Mouse (Mus musculus) embryonic facial prominence, embryonic 13.5 days (tissue): ENCODE measurements around the gene Spred1. TPM values are rescaled to one million over a fixed set of nuclear protein-coding genes. Genes with fewer than 3 reads are reported as not detected.

Source experiments
- ATAC-seq: fragments of 200-750 bp; cut with Nextera tagmentation; 2 replicates; pipeline ENCODE4 v1.8.0; 2017; ENCODE audit warnings: low read depth; ENCODE audit not compliant: insufficient number of reproducible peaks, insufficient read depth, low FRiP score, low TSS enrichment
- H3K27ac ChIP-seq: fragments of 300-500 bp; sonication (generic); 2 replicates; pipeline ENCODE4 v1.5.1; 2015; ENCODE audit warnings: moderate library complexity, mild to moderate bottlenecking, inconsistent platforms
- H3K27me3 ChIP-seq: fragments of 300-500 bp; sonication (generic); 2 replicates; pipeline ENCODE4 v1.6.1; 2015; ENCODE audit warnings: mild to moderate bottlenecking, inconsistent platforms
- H3K36me3 ChIP-seq: fragments of 300-500 bp; sonication (generic); 2 replicates; pipeline ENCODE4 v1.6.1; 2015; ENCODE audit warnings: mild to moderate bottlenecking, inconsistent platforms
- H3K4me1 ChIP-seq: fragments of 300-500 bp; sonication (generic); 2 replicates; pipeline ENCODE4 v1.6.1; 2015; ENCODE audit warnings: inconsistent platforms
- H3K4me2 ChIP-seq: fragments of 300-500 bp; sonication (generic); 2 replicates; pipeline ENCODE4 v1.6.1; 2015; ENCODE audit warnings: moderate library complexity, mild to moderate bottlenecking, inconsistent platforms
- H3K4me3 ChIP-seq: fragments of 300-500 bp; sonication (generic); 2 replicates; pipeline ENCODE4 v1.5.1; 2015; ENCODE audit warnings: mild to moderate bottlenecking, inconsistent platforms
- H3K9ac ChIP-seq: fragments of 300-500 bp; sonication (generic); 2 replicates; pipeline ENCODE4 v1.6.1; 2015; ENCODE audit warnings: mild to moderate bottlenecking, inconsistent platforms
- H3K9me3 ChIP-seq: fragments of 300-500 bp; sonication (generic); 2 replicates; pipeline ENCODE4 v1.6.1; 2016; ENCODE audit warnings: inconsistent platforms
- WGBS: fragments of 180-500 bp; shearing (Covaris S2); methylation state at CpG from one replicate; pipeline ENCODE4 v1.1.7; 2015; ENCODE audit warnings: mixed read lengths; 5-methylcytosine and 5-hydroxymethylcytosine counted together
- microRNA counts: library from miRNA; unstranded; fragments of <30 nt; microRNA quantifications from one replicate; lab custom pipeline; 2016
- microRNA-seq: library from miRNA; unstranded; fragments of <30 nt; microRNA quantifications from one replicate; pipeline ENCODE4, GENCODE M21; 2016
- polyA plus RNA-seq: library from polyadenylated mRNA; unstranded; fragments of >200 nt; fragmentation: Nextera tagmentation; extraction: Ambion mirVana; gene quantifications from 2 replicates; pipeline ENCODE4 v1.2.1, GENCODE M21; 2015

Gene Spred1
- polyA plus RNA-seq, 1 experiment from 2014 or later = 13.6 TPM

- Histone ChIP-seq H3K4me2 (no peak overlapping the region; the same call in 1 of the 2 replicates), H3K9me3 (no peaks in the 10 kb centered on the region), H3K4me3 (no peak overlapping the region), H3K4me1 (peaks cover 24% of the 10 kb centered on the region), H3K27ac (peak overlapping the region; percentile 73), H3K27me3 (no peaks in the 10 kb centered on the region), H3K9ac (no peak overlapping the region), H3K36me3 (no peaks in the 10 kb centered on the region)
- no peak for ATAC-seq
- WGBS = 28% methylated on average over 9 of the region's 9 CpGs
These were observed 101.5 kb downstream of the Spred1 start for GRCm38 (mm10) chr2:117222651-117223050.

- Histone ChIP-seq H3K4me1 (peaks cover 11% of the 10 kb centered on the region), H3K4me3 (no peak overlapping the region), H3K9ac (0 out of 2 replicates have a peak overlapping the region, but pooled peaks have one; percentile 36), H3K27me3 (peaks cover 9% of the 10 kb centered on the region; the same call in 1 of the 2 replicates), H3K27ac (peak overlapping the region; percentile 57), H3K36me3 (no peaks in the 10 kb centered on the region), H3K4me2 (no peak overlapping the region), H3K9me3 (no peaks in the 10 kb centered on the region)
- WGBS = 49% methylated on average over 11 of the region's 11 CpGs
- no peak for ATAC-seq
These were observed 107.5 kb downstream of the Spred1 start for GRCm38 (mm10) chr2:117228601-117229125.

- H3K9me3 ChIP-seq = no peaks in the 10 kb centered on the region
- WGBS = 71% methylated on average over 7 of the region's 7 CpGs
- ATAC-seq = no peak
- H3K27ac ChIP-seq = no peak overlapping the region
- no peak overlapping the region for H3K4me3 ChIP-seq
- no peak overlapping the region for H3K4me2 ChIP-seq
- peaks cover 11% of the 10 kb centered on the region for H3K4me1 ChIP-seq
- no peak overlapping the region for H3K9ac ChIP-seq
- no peaks in the 10 kb centered on the region for H3K36me3 ChIP-seq
- H3K27me3 ChIP-seq = peaks cover 9% of the 10 kb centered on the region; the same call in 1 of the 2 replicates
These were observed 109.1 kb downstream of the Spred1 start for GRCm38 (mm10) chr2:117230261-117230660.

GRCm38 (mm10) chr2:117231257-117231656, 110.1 kb downstream of the Spred1 start:
- Histone ChIP-seq H3K4me3 (no peak overlapping the region), H3K4me1 (peaks cover 11% of the 10 kb centered on the region), H3K36me3 (no peaks in the 10 kb centered on the region), H3K4me2 (0 out of 2 replicates have a peak overlapping the region, but pooled peaks have one; percentile 5), H3K27ac (no peak overlapping the region), H3K9ac (no peak overlapping the region), H3K9me3 (no peaks in the 10 kb centered on the region), H3K27me3 (peaks cover 9% of the 10 kb centered on the region; the same call in 1 of the 2 replicates)
- 4% methylated on average over 13 of the region's 13 CpGs for WGBS
- no peak for ATAC-seq

MicroRNAs encoded within 50 kb of the gene (microRNA counts, 519-probe panel; counts per million panel counts)
- 3,305 counts per million, percentile 76 among the panel's probes with 10 or more counts for microRNA mmu-miR-674 (lab: Ali Mortazavi, UCI)

Small RNA genes within 50 kb of the gene (microRNA-seq; reads per million reads assigned to microRNA genes)
- gene Mir674 = 1,244 reads per million, percentile 78 among the genes with 10 or more reads in this experiment

Other genes starting within 250 kb of the Spred1 start
- gene Tmco5, start 242.7 kb upstream of the Spred1 start, polyA plus RNA-seq = not detected in 2 replicates
- gene Fam98b, start 128.4 kb downstream of the Spred1 start, polyA plus RNA-seq = 15.0 and 17.6 TPM in 2 replicates
- 1.1 and 1.2 TPM in 2 replicates for gene Rasgrp1, start 221.6 kb downstream of the Spred1 start, polyA plus RNA-seq